Mouse (Mus musculus): ENCODE measurements around the gene Trim37. TPM values are rescaled to one million over a fixed set of nuclear protein-coding genes. Genes with fewer than 3 reads are reported as not detected.
A peak's percentile ranks its signal among the peaks of the same experiment; 100 is the strongest.

The Trim37 gene
- total and polyA plus RNA-seq, 3 experiments: 1.9 to 8.3 (median 5.9) TPM

DNA sequence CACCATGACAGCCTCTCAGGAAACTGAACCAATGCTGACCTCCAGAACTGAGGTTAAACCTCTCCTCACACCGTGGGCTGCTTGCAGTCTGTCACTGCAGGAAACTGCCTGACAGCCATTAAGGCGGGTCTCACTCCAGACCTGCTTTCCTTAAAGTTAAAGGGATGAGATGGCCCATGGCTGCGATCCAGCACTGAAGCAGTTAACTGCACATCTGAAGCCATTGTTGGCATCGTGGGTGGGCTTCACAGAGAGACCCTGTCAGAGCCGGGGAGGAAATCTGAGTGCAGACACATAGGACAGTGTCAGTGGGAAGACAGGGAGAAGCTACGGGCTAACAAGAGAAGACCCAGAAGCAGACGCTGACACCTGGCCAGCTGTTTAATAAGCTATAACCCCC, 137.1 kb downstream of the Trim37 start:
- no peak overlapping the region for H3K9ac ChIP-seq (ENCODE audit: low read depth, low read length)
- H3K36me3 ChIP-seq (ENCODE audit: control insufficient read depth, insufficient read depth, low read length): no peaks in the 10 kb centered on the region
- H3K27me3 ChIP-seq (ENCODE audit: control insufficient read depth, insufficient read depth, low read length): no peaks in the 10 kb centered on the region
- no peaks in the 10 kb centered on the region for H3K79me2 ChIP-seq (replicated peaks; ENCODE audit: control insufficient read depth, insufficient read depth, low read length)
- no peak overlapping the region for H3K4me3 ChIP-seq
- TF ChIP-seq POLR2A (IDR thresholded peaks at IDR 0.05; ENCODE audit: insufficient read depth, low read depth, low read length): no peak
- TF ChIP-seq EP300 (IDR thresholded peaks at IDR 0.05; ENCODE audit: insufficient read depth, low read depth, low read length): no peak
- TF ChIP-seq CTCF (IDR thresholded peaks at IDR 0.05): no peak
- WGBS: 43% methylated on average over 7 of the region's 7 CpGs
- no peaks in the 10 kb centered on the region for H3K4me1 ChIP-seq (ENCODE audit: control insufficient read depth, insufficient read depth, low read length)
- no peak for DNase-seq
- intact Hi-C loops (cut with DNase I): no loop called here
- H3K27ac ChIP-seq: no peak overlapping the region

DNA sequence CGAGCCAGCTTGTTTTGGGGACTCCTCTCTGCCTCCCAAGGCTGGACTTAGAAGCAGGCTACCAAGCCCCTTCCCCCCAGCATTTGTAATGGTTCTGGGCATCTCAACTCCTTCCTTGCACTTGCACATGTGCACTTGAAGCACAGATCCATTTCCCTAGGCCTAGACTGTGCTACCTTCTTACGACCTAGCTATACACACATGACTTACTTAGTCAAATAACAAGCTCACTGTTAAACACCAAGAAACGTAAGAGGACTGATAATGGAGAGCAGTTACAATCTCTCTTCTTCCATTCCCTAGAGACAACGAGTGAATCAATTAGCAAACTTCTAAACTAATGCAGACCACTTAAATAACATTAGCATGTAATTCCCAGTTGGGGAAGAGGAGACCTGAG, 139.4 kb downstream of the Trim37 start:
- no peaks in the 10 kb centered on the region for H3K36me3 ChIP-seq (ENCODE audit: control insufficient read depth, insufficient read depth, low read length)
- H3K9ac ChIP-seq (ENCODE audit: low read depth, low read length): no peak overlapping the region
- no peak overlapping the region for H3K4me3 ChIP-seq
- WGBS: 73% methylated on average over 4 of the region's 4 CpGs
- intact Hi-C loops (cut with DNase I): no loop called here
- H3K79me2 ChIP-seq (replicated peaks; ENCODE audit: control insufficient read depth, insufficient read depth, low read length): no peaks in the 10 kb centered on the region
- DNase-seq: no peak
- TF ChIP-seq CTCF (IDR thresholded peaks at IDR 0.05) (no peak), EP300 (IDR thresholded peaks at IDR 0.05; ENCODE audit: insufficient read depth, low read depth, low read length) (no peak), POLR2A (IDR thresholded peaks at IDR 0.05; ENCODE audit: insufficient read depth, low read depth, low read length) (no peak)
- H3K27me3 ChIP-seq (ENCODE audit: control insufficient read depth, insufficient read depth, low read length): no peaks in the 10 kb centered on the region
- no peak overlapping the region for H3K27ac ChIP-seq
- H3K4me1 ChIP-seq (ENCODE audit: control insufficient read depth, insufficient read depth, low read length): no peaks in the 10 kb centered on the region

- intact Hi-C loops (cut with DNase I): no loop called here
- no peaks in the 10 kb centered on the region for H3K36me3 ChIP-seq (ENCODE audit: control insufficient read depth, insufficient read depth, low read length)
- H3K4me1 ChIP-seq (ENCODE audit: control insufficient read depth, insufficient read depth, low read length): no peaks in the 10 kb centered on the region
- H3K9ac ChIP-seq (ENCODE audit: low read depth, low read length): no peak overlapping the region
- H3K27me3 ChIP-seq (ENCODE audit: control insufficient read depth, insufficient read depth, low read length): no peaks in the 10 kb centered on the region
- no peak overlapping the region for H3K27ac ChIP-seq
- H3K79me2 ChIP-seq (replicated peaks; ENCODE audit: control insufficient read depth, insufficient read depth, low read length): no peaks in the 10 kb centered on the region
- TF ChIP-seq POLR2A (IDR thresholded peaks at IDR 0.05; ENCODE audit: insufficient read depth, low read depth, low read length) (no peak), EP300 (IDR thresholded peaks at IDR 0.05; ENCODE audit: insufficient read depth, low read depth, low read length) (no peak), CTCF (IDR thresholded peaks at IDR 0.05) (peak; percentile 40)
- 79% methylated on average over 2 of the region's 2 CpGs for WGBS
- no peak overlapping the region for H3K4me3 ChIP-seq
- DNase-seq: no peak
Observed at GRCm38 (mm10) chr11:87268803-87269202, 141.9 kb downstream of the Trim37 start.

Small RNAs within 50 kb of the gene (microRNA-seq; reads per million reads assigned to microRNA genes)
- gene Mir301: 12.7 to 38.7 reads per million in 2 experiments

Other genes with a start within 250 kb of the Trim37 start
- gene Ypel2, start 133.4 kb upstream of the Trim37 start, total RNA-seq (2021): 10 to 100 TPM; 11.6 to 26.3 TPM
- gene Ypel2, start 133.4 kb upstream of the Trim37 start, polyA plus RNA-seq (2012; rRNA removed): 7.9 and 12.2 TPM in 2 replicates
- gene Gdpd1, start 53.0 kb upstream of the Trim37 start, total RNA-seq (2021): 10 to 100 TPM; 12.0 to 12.5 TPM
- gene Gdpd1, start 53.0 kb upstream of the Trim37 start, polyA plus RNA-seq (2012; rRNA removed): 7.4 and 12.6 TPM in 2 replicates
- 1 to 10 TPM; 9.1 to 9.2 TPM for gene Smg8, start 40.3 kb upstream of the Trim37 start, total RNA-seq (2021)
- gene Smg8, start 40.3 kb upstream of the Trim37 start, polyA plus RNA-seq (2012; rRNA removed): 4.8 and 9.1 TPM in 2 replicates
- under 1 TPM; 0.29 to 0.36 TPM for gene Prr11, start 18.4 kb upstream of the Trim37 start, total RNA-seq (2021)
- gene Prr11, start 18.4 kb upstream of the Trim37 start, polyA plus RNA-seq (2012; rRNA removed): 0.18 and 0.67 TPM in 2 replicates
- gene Ska2, start 17.8 kb upstream of the Trim37 start, total RNA-seq (2021): 10 to 100 TPM; 13.6 to 14.3 TPM
- gene Ska2, start 17.8 kb upstream of the Trim37 start, polyA plus RNA-seq (2012; rRNA removed): 6.5 and 13.7 TPM in 2 replicates
- gene Ppm1e, start 231.9 kb downstream of the Trim37 start, total RNA-seq (2021): 1 to 10 TPM; 6.3 to 6.9 TPM
- gene Ppm1e, start 231.9 kb downstream of the Trim37 start, polyA plus RNA-seq (2012; rRNA removed): 1.8 and 4.4 TPM in 2 replicates